Mouse (Mus musculus) gastrocnemius, postnatal 10 days (tissue): ENCODE results near the gene Birc3. TPM values are rescaled to one million over a fixed set of nuclear protein-coding genes. Genes with fewer than 3 reads are reported as not detected.
"Not testable (repeated sequence)": the region's sequence is repeated elsewhere in the genome, so short reads cannot be mapped to it uniquely, and the experiment has no call there.

Source experiments
- DNase-seq: peaks from one replicate; pipeline ENCODE4 v3.0.0; 2021; ENCODE audit warnings: mixed read lengths
- total RNA-seq, 2 experiments: library from RNA; stranded (reverse); gene quantifications; 2 replicates each; pipeline ENCODE4 v1.2.3; 2021

Gene Birc3
- total RNA-seq, 2 experiments from 2014 or later: 7.2 to 12.5 TPM

DNA sequence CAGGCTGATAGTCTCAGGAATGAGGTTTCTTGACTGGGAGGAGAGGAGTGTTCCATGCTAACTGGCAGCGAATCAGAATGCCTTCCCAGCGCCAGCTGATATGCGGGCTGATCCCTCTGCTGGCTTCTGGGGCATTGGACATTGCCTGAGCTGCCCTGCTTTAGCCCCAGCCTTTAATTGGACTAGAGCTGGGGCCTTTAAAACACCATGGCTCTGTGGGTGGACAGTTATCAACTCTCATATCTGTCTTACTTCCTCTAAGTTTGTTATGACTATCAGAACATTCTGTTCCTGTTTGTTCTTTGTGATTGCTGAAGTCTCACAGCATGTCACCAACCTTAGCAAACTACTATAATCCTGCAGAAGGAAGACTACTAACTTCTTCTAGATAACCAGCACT, 5.0 kb downstream of the Birc3 start:
- DNase-seq: no peak

DNA sequence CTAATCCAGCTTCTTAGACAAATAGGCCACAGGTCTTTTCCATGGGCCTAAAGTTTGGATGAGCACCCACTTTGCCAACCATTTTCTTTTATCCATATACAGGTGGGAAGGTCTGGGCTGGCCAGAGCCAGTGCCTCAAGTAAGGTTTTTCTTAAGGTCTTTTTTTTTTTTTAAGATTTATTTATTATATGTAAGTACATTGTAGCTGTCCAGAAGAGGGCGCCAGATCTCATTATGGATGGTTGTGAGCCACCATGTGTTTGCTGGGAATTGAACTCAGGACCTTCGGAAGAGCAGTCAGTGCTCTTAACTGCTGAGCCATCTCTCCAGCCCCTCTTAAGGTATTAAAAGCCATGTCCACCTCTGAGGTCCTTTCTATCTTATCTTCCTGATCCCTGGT, 6.0 kb downstream of the Birc3 start:
- DNase-seq: not testable (repeated sequence)

DNA sequence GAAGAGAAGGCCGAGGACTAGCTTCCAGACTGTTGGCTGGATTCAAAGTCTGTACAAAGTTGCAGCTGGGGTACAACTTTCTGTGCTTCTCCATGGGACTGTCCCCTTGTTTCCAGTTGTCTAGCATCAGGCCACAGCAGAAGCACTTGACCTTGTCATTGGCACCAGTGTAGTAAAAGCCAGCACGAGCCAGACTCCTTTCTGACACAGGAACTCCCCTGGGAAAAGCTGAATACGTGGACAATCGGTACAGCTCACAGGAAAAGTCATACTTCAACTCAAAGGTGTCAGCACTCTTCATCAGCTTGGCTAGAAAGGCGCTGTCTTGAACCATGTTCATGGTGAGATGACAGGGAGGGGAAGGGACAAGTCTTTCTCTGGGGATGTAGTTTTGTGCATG, 12.0 kb downstream of the Birc3 start:
- DNase-seq: no peak

DNA sequence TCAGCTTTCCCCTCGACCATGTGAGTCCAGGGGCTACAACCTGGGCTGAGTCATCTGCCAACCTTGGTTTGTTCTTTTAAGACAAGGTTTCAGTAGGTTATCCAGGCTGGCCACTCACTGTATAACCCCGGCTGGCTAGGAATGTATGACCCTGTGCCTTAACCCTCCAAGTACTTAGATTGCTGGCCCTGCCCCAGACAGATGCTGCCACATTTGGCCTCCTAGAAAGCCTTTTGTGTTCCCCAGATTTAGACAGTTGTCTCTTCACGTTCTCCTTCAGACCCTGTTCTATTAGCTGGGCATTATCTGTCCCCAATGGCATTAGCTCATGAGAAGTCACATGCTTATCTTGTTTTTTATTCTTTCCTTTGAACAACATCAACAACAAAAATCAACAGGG, 17.1 kb downstream of the Birc3 start:
- DNase-seq: no peak

DNA sequence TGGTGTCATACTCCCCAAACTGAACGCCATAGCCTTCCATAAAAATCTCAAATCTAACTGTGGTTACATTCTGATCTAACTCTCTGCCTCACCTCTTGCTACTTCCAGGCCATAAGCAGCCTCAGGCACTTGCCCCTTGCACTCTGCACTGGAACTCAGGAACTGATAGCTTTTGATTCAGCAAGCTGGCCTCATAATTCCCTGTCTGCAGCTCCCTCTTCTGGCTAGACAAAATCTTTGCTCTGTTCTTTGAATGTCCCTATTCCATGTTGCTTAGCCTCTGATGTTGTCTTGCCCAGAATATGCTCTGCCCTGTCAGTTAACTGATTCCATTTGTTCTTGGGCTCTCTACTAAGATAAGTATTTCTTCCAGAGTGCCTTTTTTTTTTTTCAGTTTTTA, 17.6 kb downstream of the Birc3 start:
- no peak for DNase-seq

DNA sequence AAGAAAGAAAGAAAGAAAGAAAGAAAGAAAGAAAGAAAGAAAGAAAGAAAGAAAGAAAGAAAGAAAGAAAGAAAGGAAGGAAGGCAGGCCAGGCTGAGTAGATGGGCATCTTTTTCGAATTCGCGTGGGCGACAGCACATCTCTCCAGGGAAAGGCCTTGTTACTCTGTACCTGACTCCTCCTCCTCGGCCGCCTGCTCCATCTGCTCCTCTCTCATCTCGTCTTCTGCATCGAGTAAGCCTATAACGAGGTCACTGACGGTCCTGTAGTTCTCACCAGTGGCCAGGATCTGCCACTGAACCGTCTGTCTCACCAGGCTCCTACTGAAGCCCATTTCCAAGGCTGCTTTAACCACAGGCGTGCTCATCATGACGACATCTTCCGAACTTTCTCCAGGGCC, 18.8 kb downstream of the Birc3 start:
- DNase-seq: not testable (repeated sequence)

DNA sequence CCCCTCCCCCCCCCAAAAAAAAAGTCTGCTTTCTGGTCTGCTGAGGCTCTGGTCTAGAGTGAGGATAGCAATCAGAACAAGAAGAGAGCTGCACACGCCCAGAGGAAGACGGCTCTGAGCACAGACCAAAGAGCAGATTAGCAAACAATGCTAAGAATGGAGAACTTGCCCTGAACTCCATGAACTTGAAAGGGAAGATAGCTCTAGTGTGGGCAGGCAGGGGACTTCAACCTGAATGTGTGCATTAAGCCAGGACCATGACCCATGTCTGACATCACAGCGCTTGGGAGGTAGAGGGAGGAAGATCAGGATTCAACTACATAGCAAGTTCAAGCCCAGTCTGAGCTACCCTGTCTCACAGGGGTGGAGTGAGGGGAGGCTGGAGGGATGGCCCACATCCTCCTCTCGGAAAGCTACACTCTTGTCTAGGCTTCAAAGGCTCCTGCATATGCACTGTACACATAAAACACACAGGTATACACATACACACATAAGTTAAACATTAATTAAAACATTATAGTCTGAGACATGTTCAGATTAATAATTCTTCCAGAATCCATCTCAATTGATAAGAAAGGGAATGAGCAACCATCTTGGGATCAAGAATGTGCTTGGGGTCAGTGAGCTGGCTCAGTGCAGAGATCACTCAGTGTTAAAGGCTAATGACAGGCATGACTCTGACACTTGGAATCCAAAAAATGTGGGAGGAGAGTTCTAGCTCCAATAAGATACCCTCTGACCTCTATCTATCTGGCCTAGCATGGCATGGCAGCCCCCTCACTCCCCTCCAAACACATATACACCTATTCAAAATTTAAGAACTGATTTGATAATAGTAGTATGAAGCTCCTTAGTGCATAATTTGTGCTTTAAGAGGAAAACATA, 20.4 kb downstream of the Birc3 start:
- no peak for DNase-seq

DNA sequence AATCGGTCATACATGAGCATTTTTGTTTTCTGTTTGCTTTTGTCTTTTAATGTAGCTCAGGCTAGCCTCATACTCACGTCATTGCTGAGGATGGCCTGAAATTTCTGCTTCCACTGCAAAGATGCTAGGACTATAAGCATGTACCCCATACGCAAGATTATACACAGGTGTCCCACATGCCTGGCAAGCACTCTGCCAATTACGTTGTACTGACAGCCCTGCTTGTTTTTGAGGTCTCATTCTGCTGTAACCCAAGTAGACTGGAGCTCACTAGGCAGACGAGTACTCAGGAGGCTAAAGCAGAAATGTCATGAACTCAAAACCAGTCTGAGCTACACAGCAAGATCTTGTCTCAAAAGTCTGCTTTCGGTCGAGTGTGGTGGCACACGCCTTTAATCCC, 21.1 kb downstream of the Birc3 start:
- DNase-seq: no peak

DNA sequence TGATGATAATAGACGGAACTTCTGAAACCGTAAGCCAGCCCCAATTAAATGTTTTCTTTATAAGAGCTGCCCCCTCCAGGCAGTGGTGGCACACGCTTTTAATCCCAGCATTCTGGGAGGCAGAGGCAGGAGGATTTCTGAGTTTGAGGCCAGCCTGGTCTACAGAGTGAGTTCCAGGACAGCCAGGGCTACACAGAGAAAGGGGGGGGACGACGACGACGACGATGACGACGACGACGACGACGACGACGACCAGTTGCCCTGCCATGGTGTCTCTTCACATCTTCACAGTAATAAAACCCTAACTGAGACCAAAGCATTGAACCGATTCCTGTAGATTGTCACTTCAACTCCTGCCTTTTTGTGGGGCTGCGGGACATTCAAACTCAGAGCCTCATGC, 24.8 kb downstream of the Birc3 start:
- no peak for DNase-seq

DNA sequence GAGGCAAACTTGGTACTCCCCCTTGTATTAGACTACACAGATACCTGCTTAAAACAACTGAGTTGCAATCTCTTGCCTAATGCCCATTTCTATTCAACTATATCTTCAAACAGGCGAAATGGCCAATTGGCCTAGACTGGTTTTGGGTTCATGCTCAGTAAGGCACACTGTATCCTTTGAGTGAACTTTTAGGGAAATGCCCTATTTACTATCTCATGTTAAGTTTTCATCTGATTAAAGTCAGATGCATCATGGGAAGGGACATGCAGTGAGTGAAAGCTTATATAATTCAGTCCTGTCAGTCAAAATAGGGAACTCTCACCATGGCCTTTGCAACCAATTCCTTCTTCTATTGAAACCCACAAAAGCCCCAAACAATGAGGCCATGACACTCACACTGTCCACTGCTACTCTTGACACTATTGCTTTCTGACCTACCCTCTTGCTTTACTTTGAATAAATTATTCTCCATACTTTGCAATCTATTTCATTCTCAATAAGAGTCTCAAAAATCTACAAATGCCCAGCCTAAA, 26.3 kb downstream of the Birc3 start:
- DNase-seq: no peak

DNA sequence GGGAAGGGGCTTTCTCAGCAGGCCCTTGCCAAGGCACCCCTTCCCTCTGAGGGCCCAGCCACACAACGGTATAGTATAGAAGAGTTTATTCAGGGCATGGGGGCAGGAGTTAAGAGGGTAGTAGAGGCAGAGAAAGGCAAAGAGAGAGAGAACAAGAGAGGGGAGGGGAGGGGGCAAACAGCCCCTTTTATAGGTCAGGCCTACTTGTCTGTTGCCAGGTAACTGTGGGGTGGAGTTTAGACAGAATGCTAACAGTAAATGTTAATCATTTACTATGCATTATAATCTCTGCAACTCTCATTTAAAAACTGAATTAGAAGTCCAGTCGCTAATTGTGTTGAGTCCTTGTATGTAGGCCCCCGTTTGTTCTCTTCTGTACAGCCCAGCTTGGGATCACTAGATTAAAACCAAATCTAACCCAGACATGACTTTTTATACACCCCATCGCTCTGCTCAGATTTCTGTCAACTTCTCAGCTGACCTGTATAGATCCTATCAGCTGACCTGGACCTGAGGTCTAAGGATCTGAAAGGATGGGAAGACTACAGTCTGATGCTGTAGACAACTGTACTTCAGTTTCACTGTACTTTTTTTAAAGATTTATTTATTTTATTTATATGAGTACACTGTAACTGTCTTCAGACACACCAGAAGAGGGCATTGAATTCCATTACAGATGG, 27.6 kb downstream of the Birc3 start:
- DNase-seq: no peak

DNA sequence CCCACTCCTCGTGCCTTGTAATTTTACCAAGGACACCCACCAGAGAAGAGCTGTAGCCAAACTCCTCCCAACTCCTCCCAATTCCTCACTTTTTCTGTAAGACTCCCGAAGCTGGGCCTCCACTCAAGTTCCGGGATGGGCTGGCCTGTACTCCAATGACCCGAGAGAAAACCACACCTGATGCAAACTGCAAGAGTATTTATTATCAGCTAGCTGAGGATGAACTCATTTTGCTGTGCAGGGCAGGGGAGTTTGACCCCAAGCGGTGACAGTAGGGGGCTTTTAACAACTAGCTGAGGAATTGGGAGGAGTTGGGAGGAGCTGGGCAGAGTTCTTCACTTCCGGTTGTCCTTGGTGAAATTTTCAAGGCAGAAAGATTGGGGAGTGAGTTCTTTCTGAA, 31.8 kb downstream of the Birc3 start:
- no peak for DNase-seq

DNA sequence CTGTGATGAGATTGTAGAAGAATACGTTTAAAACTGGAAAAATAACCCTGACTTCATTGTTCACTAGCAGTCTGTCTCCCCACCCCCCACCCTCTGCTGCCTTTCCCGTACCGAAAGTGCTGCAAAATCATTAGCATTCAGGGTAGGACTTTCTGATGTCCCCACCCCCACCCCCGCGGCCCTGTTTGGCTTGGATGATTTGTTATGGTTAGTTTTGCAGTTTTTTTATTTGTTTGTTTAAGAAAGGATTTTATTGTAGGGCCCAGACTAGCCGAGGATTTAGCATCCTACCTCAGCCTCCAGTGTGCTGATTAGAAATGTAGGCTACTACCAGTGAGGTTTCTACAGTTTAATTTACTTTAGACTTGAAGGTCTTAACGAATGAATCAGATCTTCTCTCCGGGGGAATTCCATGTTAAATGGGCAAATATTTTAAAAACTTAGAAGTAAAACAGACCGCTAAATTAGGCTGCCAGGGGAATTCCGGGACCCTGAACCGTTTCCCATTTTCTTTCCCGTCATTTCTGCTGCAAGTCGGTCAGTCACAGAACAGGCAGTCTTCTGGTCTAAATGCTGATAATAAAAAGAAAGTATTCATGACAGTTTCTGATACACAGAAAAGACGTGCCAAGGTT, 35.1 kb downstream of the Birc3 start:
- DNase-seq: no peak

DNA sequence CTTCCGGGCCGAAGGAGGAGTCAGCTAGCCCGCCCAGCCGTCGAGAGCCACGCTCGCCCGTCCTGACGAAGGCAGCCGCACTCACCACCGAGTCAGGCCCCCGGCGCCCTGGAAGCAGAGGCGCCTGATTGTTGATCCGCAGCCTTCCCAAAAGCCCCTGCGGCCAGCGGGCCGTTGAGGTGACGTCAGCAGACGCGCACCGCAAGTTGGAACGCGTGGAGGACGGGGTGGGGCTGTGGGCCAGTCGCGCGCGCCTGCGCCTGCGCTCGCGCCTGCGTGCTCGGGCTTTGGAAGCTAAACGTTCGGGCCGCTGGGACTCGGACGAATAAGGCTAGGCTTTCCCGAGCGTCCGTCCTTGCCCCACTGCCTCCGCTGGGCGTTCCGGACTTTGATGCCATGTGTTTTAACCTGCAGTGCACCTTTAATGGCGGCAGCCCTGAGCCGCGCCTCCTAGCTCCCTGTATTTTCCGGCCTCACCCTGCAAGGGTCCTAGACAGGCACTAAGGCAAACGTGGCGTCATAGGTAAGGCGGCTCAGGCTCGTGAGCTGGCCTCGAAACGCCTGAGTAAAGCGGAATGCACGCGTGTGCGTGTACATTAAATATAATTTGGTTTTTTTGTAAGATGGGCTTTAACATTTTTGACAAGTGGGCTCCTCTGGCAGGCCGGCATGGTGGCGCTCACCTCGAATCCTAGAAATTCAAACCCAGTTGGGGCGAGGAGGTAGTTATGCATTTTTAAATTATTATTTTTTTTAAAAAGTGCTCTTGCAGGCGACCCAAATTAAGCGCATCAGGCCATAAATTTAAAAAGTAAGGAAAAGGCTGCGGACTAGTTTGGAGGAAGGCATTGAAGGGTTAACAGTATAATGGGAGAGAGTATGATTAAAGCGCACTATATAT, 35.8 kb downstream of the Birc3 start, which contains the start of gene Birc2:
Gene Birc2, minus strand, starts transcription at position 160 of the 901 bp plus-strand sequence.
- DNase-seq: peak; percentile 94

DNA sequence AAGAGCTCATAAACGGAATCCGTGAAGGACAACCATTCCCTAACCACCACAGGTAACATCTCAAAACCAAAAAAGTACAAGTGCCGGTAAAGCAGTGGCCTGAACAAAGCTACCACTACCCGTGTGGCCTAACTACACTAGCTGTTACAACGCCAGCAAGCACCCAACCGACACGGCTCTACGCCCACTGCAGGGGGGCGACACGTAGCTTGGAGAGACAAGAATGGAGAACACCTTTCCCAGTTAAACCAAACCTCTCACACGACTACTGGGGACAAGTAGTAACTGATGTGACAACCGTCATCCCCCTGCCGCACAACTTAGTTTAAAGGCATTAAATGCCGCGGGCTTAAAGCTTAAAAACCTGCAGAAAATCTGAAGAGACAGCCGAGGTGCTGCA, 36.7 kb downstream of the Birc3 start:
- DNase-seq: peak; percentile 23

DNA sequence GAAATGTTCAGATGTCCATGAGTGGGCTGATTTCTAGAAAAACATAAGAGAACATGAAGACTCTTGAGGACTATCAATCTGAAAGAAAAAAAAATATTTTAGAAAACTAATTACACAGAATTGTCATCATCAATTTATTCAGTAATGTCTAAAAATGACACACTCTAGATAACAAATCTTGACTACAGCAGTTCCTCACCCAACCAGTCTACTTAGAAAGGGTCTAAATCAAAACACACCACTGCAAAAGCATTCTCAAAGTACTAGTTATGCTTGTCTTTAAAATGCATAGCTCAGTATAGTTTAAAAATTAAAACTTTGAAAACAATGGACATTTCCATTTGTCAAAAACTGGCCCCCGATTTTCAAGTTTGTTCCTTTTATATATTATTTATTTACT, 37.7 kb downstream of the Birc3 start:
- no peak for DNase-seq

DNA sequence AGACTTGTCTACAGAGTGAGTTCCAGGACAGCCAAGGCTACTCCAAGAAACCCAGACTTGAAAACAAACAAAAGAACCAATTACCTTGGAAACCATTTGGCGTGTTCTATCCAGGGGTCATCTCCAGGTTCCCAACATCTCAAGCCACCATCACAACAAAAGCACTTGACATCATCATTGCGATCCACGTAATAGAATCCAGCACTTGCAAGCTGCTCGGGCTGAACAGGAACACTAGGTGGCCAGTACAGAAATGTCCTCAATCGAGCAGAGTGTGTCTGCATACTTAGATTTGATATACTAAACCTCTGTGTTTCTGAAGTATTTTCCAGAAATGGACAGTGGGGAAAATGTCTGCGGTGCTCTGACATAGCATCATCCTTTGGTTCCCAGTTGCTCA, 39.6 kb downstream of the Birc3 start:
- no peak for DNase-seq

DNA sequence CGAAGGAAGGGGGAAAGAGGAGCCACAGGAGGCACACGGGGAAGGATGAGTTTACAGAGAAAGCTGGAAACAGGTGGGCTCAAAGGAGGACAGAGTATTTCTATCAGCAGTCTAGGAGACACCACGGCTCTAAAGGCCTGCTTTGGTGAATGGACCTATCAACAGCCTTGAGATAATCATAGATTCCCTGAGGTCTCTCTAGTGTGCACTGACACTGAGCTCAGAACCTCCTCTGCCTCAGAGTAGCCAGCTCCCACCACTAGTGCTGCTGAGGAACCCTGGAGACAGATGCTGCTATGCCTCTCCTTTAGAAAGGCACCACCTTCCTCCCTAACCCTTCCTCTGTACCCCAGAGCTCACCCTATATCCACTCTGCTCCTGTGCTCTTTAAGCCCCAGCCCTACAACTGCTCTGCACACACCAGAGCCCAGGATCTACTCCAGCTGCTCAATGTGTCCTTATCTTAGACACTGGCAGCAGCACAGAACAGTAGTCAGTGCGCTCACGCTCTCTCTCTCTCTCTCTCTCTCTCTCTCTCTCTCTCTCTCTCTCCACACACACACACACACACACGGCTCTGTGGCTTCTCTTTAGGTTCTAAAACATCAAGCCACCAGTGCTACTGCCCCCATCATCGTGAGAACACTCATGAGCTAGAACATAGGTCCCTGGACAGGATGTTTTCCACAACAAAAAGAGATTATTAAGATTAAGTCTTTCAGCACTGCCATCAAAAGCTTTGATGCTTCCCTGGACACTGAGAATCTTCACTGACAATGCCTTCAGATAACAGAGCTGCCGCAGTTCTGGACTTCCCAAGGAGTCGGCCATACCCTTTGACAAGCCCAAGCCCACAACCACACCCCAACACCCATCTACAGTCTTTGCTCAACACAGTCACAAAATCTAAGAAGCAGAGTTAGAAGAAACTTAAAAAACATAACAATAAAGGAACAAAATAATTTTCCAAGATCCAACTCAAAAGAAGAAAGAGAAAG, 43.2 kb downstream of the Birc3 start:
- DNase-seq: no peak

DNA sequence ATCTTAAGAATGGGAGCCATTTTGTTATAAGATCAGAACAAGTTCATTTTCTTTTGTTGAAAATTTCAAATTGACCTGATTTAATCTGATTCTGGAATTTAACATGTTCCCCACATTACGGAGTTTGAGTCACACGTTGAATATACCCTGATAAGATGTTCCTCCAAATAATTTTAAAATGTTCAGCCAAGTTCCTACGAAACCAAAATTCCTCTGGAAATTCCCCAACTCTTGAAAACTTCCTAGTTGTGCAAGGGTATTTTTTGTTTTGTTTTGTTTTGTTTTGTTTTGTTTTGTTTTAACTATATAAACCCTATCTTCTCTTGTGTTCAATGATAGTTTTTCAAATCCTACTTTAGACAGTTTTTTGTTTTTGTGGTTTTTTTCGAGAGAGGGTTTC, 44.3 kb downstream of the Birc3 start:
- no peak for DNase-seq

DNA sequence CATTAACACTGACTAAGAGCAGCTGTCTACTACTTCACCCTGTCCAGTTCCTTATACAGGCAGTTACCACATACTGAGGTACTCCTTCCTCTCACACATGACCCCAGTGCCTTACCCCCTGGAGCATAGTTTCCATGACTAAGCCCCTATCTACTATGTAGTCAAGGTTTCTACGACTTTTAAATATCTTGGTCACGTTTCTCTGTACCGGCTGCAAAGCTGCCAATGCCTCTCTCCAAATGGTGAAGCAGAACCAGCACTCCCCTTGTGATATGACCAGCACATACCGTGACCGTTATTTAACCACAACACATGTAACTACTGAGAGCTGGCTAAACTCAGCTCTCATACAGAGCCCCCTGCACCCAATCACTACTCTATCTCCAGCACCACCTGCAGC, 48.1 kb downstream of the Birc3 start:
- DNase-seq: no peak

DNA sequence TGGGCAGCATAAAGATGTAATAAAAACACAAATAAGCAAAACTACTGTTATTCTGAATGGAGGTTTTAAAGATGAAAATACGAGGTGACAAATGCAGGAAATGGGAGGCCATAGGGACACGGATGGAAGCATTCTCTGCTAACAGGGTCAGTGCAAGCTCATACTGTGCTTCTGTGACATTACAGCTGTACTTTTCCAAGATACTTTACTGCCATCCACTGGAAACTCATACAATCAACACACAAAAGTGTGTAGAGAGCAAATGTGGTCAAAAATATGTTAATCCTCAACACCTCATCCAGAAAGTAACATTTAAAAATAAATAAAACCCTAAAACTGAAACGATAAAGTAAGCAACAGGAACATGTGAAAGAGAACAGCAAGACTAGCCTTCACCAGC, 50.2 kb downstream of the Birc3 start:
- no peak for DNase-seq
